Mouse (Mus musculus) midbrain, embryonic 13.5 days (tissue): ENCODE measurements around the gene Bcl2. TPM values are rescaled to one million over a fixed set of nuclear protein-coding genes. Genes with fewer than 3 reads are reported as not detected.

ENCODE experiments used
- ATAC-seq: fragments of 200-750 bp; cut with Nextera tagmentation; 2 replicates; pipeline ENCODE4 v1.8.0; 2017; ENCODE audit warnings: mild to moderate bottlenecking, moderate TSS enrichment, moderate library complexity
- H3K27ac ChIP-seq: fragments of 300-500 bp; sonication (generic); 2 replicates; pipeline ENCODE4 v1.5.1; 2015; ENCODE audit warnings: inconsistent platforms, mild to moderate bottlenecking, moderate library complexity
- H3K27me3 ChIP-seq: fragments of 300-500 bp; sonication (generic); 2 replicates; pipeline ENCODE4 v1.6.1; 2015; ENCODE audit warnings: mild to moderate bottlenecking, inconsistent platforms
- H3K36me3 ChIP-seq: fragments of 300-500 bp; sonication (generic); 2 replicates; pipeline ENCODE4 v1.6.1; 2015; ENCODE audit warnings: mild to moderate bottlenecking, inconsistent platforms
- H3K4me1 ChIP-seq: fragments of 300-500 bp; sonication (generic); replicated peaks from 2 replicates; pipeline ENCODE4 v1.6.1; 2015; ENCODE audit warnings: inconsistent platforms
- H3K4me2 ChIP-seq: fragments of 300-500 bp; sonication (generic); replicated peaks from 2 replicates; pipeline ENCODE4 v1.6.1; 2015; ENCODE audit warnings: moderate library complexity, mild to moderate bottlenecking, inconsistent platforms
- H3K4me3 ChIP-seq: fragments of 300-500 bp; sonication (generic); replicated peaks from 2 replicates; pipeline ENCODE4 v1.5.1; 2015; ENCODE audit warnings: mild to moderate bottlenecking, inconsistent platforms
- H3K9ac ChIP-seq: fragments of 300-500 bp; sonication (generic); replicated peaks from 2 replicates; pipeline ENCODE4 v1.6.1; 2015; ENCODE audit warnings: mild to moderate bottlenecking, inconsistent platforms
- H3K9me3 ChIP-seq: fragments of 300-500 bp; sonication (generic); 2 replicates; pipeline ENCODE4 v1.6.1; 2016; ENCODE audit warnings: mild to moderate bottlenecking, inconsistent platforms
- WGBS: fragments of 180-500 bp; shearing (Covaris S2); methylation state at CpG from one replicate; pipeline ENCODE4 v1.1.7; 2015; 5-methylcytosine and 5-hydroxymethylcytosine counted together
- polyA plus RNA-seq: library from polyadenylated mRNA; unstranded; fragments of >200 nt; fragmentation: Nextera tagmentation; extraction: Ambion mirVana; gene quantifications from 2 replicates; pipeline ENCODE4 v1.2.1, GENCODE M21; 2015

The Bcl2 gene
- polyA plus RNA-seq, 1 experiment from 2014 or later: 11.8 TPM

DNA sequence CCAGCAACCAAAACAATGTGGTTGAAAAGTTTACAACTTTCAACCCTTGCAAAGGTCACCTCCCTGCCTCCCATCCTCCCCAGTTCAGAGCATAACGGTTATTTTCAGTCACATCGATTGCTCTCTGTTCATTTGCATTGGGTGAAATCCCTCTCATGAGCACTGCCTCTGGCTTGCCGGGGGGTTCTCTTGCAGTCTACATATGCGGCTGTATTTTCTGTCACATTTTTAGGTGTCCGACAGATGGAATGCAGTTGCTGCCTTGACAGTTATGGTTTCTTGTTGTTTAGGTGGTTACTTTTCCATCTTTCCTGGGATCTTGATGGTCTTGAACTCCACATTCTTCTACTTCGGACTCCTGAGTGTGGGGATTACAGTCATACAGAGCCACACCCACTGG, 144.4 kb downstream of the Bcl2 start:
- no peaks in the 10 kb centered on the region; the same call in 1 of the 2 replicates for H3K4me1 ChIP-seq
- H3K27ac ChIP-seq: no peak overlapping the region
- H3K9ac ChIP-seq: no peak overlapping the region
- no peaks in the 10 kb centered on the region for H3K9me3 ChIP-seq
- 89% methylated on average over 6 of the region's 6 CpGs for WGBS
- no peaks in the 10 kb centered on the region for H3K36me3 ChIP-seq
- no peak for ATAC-seq
- H3K4me3 ChIP-seq: no peak overlapping the region
- no peak overlapping the region for H3K4me2 ChIP-seq
- H3K27me3 ChIP-seq: no peaks in the 10 kb centered on the region

DNA sequence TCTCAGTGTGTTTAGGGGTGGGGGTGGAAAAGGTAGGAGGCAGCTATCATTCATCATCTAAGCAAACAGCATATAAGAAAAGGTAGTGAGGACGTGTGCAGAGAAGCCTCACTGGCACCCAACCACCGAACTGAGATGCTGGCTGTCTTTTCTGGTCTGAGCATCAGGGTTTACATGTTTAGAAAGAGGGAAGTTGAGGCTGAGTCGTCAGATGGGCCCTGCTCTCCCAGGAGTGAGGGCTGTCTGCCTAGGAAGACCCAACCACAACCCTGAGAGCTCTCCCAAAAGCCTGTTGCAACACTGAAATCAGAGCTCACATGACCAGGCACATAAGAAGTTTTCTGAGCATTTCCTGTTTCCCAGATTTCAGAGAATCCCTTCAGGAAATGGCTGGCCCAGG, 145.2 kb downstream of the Bcl2 start:
- no peak for ATAC-seq
- Histone ChIP-seq H3K27ac (no peak overlapping the region), H3K27me3 (no peaks in the 10 kb centered on the region), H3K4me3 (no peak overlapping the region), H3K36me3 (no peaks in the 10 kb centered on the region), H3K9ac (no peak overlapping the region), H3K4me2 (no peak overlapping the region), H3K4me1 (no peaks in the 10 kb centered on the region; the same call in 1 of the 2 replicates), H3K9me3 (no peaks in the 10 kb centered on the region)
- 80% methylated on average over 3 of the region's 3 CpGs for WGBS

DNA sequence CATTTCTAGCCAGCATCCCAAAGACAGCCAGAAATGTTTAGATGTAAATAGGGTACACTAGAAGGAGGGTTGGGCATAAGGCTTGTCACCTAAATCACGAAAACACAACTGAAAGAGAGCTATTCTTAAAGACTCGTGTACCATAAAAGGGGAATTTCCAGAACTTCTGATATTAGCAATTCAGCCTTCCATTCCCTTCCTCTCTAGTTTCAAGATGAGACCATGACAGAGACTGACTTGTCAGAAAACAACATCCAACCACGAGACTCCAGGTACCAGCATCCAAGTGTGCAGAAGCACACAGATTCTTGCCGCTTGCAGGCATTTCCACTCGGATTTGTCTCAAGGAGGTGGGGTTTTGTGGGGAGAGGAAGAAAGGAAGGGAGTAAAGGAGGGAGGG, 146.6 kb downstream of the Bcl2 start:
- Histone ChIP-seq H3K9me3 (no peaks in the 10 kb centered on the region), H3K4me2 (no peak overlapping the region), H3K27me3 (no peaks in the 10 kb centered on the region), H3K27ac (no peak overlapping the region), H3K36me3 (no peaks in the 10 kb centered on the region), H3K9ac (no peak overlapping the region), H3K4me3 (no peak overlapping the region), H3K4me1 (no peaks in the 10 kb centered on the region; the same call in 1 of the 2 replicates)
- no peak for ATAC-seq
- WGBS: 70% methylated on average over 5 of the region's 5 CpGs

DNA sequence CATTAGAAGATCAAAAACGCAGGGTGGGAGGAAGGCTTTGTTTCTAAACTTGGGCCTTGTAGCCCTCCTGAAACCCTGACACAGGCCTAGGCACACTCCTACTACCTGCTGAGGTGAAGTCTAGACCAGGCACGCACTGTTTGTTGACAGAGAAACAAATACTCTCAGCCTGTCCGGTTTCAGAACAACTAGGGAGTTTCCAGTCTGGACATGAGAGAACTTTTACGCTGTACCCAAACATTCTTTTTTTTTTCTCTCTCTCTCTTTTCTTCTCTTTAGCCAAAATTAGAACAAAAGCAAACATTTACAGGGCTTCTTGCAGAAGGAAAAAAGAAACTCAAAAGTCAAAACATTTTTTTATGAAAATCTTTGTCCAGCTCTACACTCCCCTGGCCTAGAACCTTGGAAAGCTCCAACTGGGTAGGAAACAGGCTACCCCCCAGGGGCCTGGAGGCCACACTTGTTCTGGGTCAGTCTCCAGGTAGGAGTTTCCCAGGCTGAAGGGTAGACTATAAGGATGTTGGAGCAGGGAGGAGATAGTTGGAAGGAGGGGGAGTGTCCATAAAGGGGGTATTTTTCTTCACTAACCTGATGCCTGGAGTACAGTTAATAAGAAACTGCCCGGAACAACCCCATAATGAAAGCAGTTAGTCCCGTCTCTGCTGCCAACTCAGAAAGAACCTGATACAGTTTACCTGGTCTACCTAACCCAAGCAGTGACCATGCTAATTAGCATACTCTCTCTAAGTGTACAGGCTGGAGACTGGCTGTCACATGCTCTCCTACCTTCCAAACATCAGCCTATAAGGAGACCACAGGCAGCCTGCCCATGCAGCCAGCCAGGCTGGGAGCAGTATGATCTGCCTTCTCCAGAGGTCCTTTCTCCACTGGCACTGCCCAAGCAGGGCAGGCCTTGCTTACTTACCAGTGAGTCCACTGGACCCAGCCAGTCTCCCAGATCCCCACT, 147.7 kb downstream of the Bcl2 start:
- H3K9me3 ChIP-seq: no peaks in the 10 kb centered on the region
- H3K4me2 ChIP-seq: no peak overlapping the region
- H3K27me3 ChIP-seq: no peaks in the 10 kb centered on the region
- H3K36me3 ChIP-seq: no peaks in the 10 kb centered on the region
- 89% methylated on average over 6 of the region's 6 CpGs for WGBS
- H3K4me3 ChIP-seq: no peak overlapping the region
- no peak overlapping the region for H3K27ac ChIP-seq
- H3K9ac ChIP-seq: no peak overlapping the region
- H3K4me1 ChIP-seq: no peaks in the 10 kb centered on the region; the same call in 1 of the 2 replicates
- ATAC-seq: no peak

DNA sequence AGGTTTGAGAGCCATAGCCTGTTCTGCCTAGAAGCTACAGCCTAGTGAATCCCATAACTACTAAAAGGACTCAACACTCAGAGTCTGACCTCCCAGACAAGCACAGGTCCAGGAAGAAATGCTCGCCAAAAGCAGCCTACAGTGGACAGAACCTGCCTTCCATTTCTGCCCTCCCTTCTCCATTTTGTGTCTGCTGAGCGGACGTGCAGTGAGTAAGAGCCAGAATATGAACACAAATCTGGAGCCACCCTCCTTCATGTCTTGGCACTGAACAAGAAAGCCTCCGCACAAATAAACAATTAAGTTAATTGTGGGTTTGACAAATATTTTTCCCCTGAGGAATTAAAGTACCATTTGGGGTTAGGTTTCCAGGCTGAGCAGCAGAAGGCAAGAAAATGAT, 148.8 kb downstream of the Bcl2 start:
- H3K36me3 ChIP-seq: no peaks in the 10 kb centered on the region
- no peak overlapping the region for H3K27ac ChIP-seq
- ATAC-seq: no peak
- WGBS: 88% methylated on average over 4 of the region's 4 CpGs
- no peaks in the 10 kb centered on the region for H3K9me3 ChIP-seq
- H3K4me1 ChIP-seq: no peaks in the 10 kb centered on the region; the same call in 1 of the 2 replicates
- no peak overlapping the region for H3K9ac ChIP-seq
- H3K4me3 ChIP-seq: no peak overlapping the region
- H3K27me3 ChIP-seq: no peaks in the 10 kb centered on the region
- H3K4me2 ChIP-seq: no peak overlapping the region

DNA sequence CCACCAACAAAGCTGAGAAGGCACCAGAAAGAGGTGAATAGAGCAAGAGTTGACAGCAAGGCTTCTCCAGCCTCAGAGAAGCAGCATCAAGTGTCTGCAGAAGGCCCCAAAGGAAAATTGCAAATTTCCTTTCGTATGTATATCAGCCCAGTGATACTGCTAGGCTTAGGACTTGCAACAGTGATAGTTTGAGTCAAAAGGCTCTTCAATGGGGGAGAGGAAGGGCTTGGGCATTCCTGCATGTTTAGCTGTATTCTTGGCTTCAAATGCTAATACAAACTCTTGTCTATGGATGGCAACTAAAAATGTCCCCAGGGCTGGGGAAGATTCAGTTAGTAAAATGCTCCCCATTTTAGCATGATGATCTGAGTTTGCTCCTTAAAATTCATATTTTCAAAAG, 149.6 kb downstream of the Bcl2 start:
- no peaks in the 10 kb centered on the region for H3K36me3 ChIP-seq
- 63% methylated on average over 1 of the region's 1 CpGs for WGBS
- no peaks in the 10 kb centered on the region; the same call in 1 of the 2 replicates for H3K4me1 ChIP-seq
- no peaks in the 10 kb centered on the region for H3K27me3 ChIP-seq
- H3K9ac ChIP-seq: no peak overlapping the region
- H3K4me3 ChIP-seq: no peak overlapping the region
- ATAC-seq: no peak
- H3K9me3 ChIP-seq: no peaks in the 10 kb centered on the region
- H3K27ac ChIP-seq: no peak overlapping the region
- H3K4me2 ChIP-seq: no peak overlapping the region

DNA sequence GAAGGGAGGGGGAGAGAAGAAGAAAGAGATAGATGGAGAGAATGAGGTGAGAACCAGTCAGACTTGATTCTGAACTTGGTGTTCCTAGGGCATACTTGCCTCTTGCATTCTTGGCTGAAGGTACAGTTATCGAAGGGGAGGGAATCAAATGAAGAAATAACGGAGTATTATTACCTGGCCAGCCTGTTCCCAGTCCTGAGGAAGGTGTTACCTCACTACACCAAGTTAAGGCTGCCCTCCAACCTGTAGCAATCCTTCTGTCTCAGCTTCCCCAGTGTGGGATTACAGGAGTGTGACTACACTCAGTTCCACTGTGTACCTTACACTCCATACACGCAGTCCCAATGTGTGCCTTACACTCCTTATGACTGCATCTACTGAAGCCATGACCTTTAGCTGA, 151.3 kb downstream of the Bcl2 start:
- H3K9me3 ChIP-seq: no peaks in the 10 kb centered on the region
- H3K27me3 ChIP-seq: no peaks in the 10 kb centered on the region
- H3K4me3 ChIP-seq: no peak overlapping the region
- 0 out of 2 replicates have a peak, but pooled peaks have one; percentile 20 for ATAC-seq
- no peak overlapping the region for H3K27ac ChIP-seq
- no peaks in the 10 kb centered on the region for H3K36me3 ChIP-seq
- H3K9ac ChIP-seq: no peak overlapping the region
- H3K4me1 ChIP-seq: no peaks in the 10 kb centered on the region; the same call in 1 of the 2 replicates
- H3K4me2 ChIP-seq: no peak overlapping the region
- 90% methylated on average over 3 of the region's 3 CpGs for WGBS

DNA sequence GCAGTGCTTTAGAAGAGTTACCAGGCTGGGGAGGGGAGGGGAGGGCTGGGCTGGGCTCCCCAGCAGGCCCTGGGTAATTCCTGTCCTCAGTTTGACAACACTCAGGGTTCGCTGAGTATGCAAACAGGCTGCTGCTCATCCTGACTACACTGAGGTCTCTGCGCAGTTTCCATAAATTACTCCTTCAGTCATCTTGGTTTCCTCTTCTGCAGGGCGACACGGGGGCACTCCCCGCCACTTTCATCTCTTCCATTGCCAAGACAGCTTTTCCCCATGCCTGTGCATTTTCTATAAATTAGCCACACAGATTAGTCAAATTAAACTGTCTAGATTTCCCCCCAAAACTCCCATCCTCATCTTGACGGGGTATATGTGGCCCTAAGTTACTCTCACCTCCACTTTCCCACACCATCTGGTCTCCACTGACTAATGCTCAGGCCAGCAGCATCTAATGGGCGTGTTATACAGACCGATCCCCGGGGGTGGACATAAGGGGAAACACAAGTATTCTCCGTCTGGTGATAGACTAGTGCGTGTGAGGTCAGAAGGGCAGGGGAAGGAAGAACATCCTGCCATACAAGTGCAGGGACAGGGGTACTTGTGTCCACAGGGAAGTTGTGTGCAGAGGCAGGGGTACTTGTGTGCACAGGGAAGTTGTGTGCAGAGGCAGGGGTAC, 152.9 kb downstream of the Bcl2 start:
- Histone ChIP-seq H3K9me3 (no peaks in the 10 kb centered on the region), H3K4me3 (no peak overlapping the region), H3K36me3 (no peaks in the 10 kb centered on the region), H3K27me3 (no peaks in the 10 kb centered on the region), H3K4me2 (no peak overlapping the region), H3K4me1 (no peaks in the 10 kb centered on the region), H3K27ac (no peak overlapping the region), H3K9ac (no peak overlapping the region)
- whole genome bisulfite sequencing: 80% methylated on average over 11 of the region's 11 CpGs
- ATAC-seq: no peak

DNA sequence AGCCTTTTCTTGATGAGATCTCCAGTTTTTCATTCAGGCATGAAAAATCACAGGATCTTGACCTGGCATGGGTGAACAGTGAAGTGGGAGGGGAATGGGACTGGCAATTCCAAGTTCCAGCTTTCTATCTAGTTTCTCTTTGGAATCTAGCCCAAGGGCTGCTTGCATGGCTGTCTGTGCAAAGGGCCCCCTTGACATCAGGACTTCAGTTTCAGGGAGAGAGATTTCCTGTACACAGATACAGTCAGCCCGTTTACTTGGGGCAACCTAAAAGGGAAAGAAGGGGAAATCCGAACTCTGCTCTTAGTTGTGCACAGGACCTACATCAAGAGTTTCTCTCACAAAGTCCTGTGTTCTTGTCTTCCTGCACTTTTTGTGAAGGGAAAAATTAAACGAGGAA, 154.0 kb downstream of the Bcl2 start:
- Histone ChIP-seq H3K4me3 (no peak overlapping the region), H3K4me2 (no peak overlapping the region), H3K36me3 (no peaks in the 10 kb centered on the region), H3K9me3 (no peaks in the 10 kb centered on the region), H3K27ac (no peak overlapping the region), H3K4me1 (no peaks in the 10 kb centered on the region), H3K27me3 (no peaks in the 10 kb centered on the region), H3K9ac (no peak overlapping the region)
- no peak for ATAC-seq
- 86% methylated on average over 3 of the region's 3 CpGs for WGBS

DNA sequence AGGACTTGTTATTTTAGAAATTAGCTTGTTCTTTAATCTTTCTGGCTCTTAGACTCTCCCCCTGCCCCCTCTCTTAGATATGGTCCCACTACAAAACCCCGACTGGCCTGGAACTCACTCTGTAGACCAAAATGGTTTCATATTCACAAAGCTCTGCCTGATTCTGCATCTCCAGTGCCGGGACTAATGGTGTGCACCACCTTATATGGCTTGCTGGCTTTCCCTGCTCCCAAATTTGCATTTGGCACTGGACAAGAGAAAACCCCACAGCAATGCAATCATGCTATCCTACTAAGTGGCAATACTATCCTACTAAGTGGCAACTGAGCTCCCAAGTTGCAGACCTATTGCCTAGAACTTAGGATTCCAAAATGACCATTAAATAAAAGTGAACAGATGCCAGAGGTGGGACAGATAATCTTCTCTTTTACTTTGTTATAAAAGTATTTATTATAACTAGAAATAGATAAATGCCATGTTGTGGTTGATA, 154.9 kb downstream of the Bcl2 start:
- Histone ChIP-seq H3K27me3 (no peaks in the 10 kb centered on the region), H3K9me3 (no peaks in the 10 kb centered on the region), H3K4me1 (no peaks in the 10 kb centered on the region), H3K36me3 (no peaks in the 10 kb centered on the region), H3K9ac (no peak overlapping the region), H3K4me3 (no peak overlapping the region), H3K27ac (no peak overlapping the region), H3K4me2 (no peak overlapping the region)
- WGBS: 72% methylated on average over 2 of the region's 2 CpGs
- no peak for ATAC-seq

DNA sequence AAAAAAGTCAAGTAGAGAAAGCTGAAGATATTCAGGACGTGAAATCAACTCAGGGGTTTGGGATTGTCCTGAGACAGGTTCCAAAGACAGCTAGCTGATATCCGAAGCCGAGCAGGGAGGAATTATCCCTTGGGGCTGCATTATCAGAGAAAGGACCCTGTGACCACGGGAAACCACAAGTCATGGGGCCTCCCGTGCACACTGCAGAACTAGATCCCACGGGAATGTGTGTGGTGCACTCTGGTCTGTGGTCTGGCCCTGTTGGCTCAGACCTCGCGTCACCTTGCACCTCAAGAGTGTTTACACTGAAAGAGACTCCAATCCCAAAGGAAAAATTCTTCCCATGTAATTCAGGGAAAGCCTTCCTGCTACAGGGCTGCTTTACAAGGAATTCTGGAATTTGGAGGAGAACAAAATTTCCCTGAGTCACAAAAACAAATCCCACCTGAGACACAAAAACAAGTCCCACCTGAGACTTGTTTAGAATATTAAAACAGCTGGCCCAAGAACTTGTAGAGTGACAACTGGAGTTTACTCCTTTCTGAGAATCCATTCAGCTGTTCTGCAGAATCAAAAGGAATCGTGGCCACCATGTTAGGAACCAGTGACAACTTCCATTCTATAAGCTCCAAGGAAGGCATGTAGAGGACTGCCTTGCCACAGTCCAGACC, 158.4 kb downstream of the Bcl2 start:
- Histone ChIP-seq H3K4me1 (peaks cover 10% of the 10 kb centered on the region), H3K9ac (no peak overlapping the region), H3K27me3 (no peaks in the 10 kb centered on the region), H3K4me3 (no peak overlapping the region), H3K4me2 (no peak overlapping the region), H3K36me3 (no peaks in the 10 kb centered on the region), H3K27ac (no peak overlapping the region), H3K9me3 (no peaks in the 10 kb centered on the region)
- WGBS: 86% methylated on average over 9 of the region's 9 CpGs
- no peak for ATAC-seq
